Mouse (Mus musculus): ENCODE measurements around the gene Mdn1.

The Mdn1 gene

GRCm38 (mm10) chr4:32656918-32657662, at the start of gene Mdn1:
Gene Mdn1 (plus strand): TSS chr4:32657119.
- peak; percentile 96 for DNase-seq (ENCODE audit: low spot score)

GRCm38 (mm10) chr4:32615034-32615881, 41.7 kb upstream of the Mdn1 start, which contains the start of gene Casp8ap2:
Gene Casp8ap2 (plus strand): TSS chr4:32615451.
- peak; percentile 92 for DNase-seq (ENCODE audit: low spot score)

GRCm38 (mm10) chr4:32621637-32622036, 35.3 kb upstream of the Mdn1 start:
- DNase-seq (ENCODE audit: low spot score) = no peak

GRCm38 (mm10) chr4:32651669-32652068, 5.2 kb upstream of the Mdn1 start:
- no peak for DNase-seq (ENCODE audit: low spot score)

- DNase-seq (ENCODE audit: low spot score) = no peak
These were observed 594 bp upstream of the Mdn1 start for GRCm38 (mm10) chr4:32656146-32656904.

- no peak for DNase-seq (ENCODE audit: low spot score)
These were observed 8.9 kb downstream of the Mdn1 start for GRCm38 (mm10) chr4:32665843-32666242.

- no peak for DNase-seq (ENCODE audit: low spot score)
These were observed 11.4 kb downstream of the Mdn1 start for GRCm38 (mm10) chr4:32668291-32668690.

- DNase-seq (ENCODE audit: low spot score) = no peak
These were observed 12.9 kb downstream of the Mdn1 start for GRCm38 (mm10) chr4:32669825-32670224.

- DNase-seq (ENCODE audit: low spot score) = no peak
These were observed 17.1 kb downstream of the Mdn1 start for GRCm38 (mm10) chr4:32674025-32674424.

GRCm38 (mm10) chr4:32677471-32677870, 20.6 kb downstream of the Mdn1 start:
- DNase-seq (ENCODE audit: low spot score) = no peak

GRCm38 (mm10) chr4:32680843-32681242, 23.9 kb downstream of the Mdn1 start:
- DNase-seq (ENCODE audit: low spot score) = no peak

GRCm38 (mm10) chr4:32682471-32682870, 25.6 kb downstream of the Mdn1 start:
- no peak for DNase-seq (ENCODE audit: low spot score)

GRCm38 (mm10) chr4:32683061-32683582, 26.2 kb downstream of the Mdn1 start:
- no peak for DNase-seq (ENCODE audit: low spot score)

GRCm38 (mm10) chr4:32717733-32718132, 60.8 kb downstream of the Mdn1 start:
- DNase-seq (ENCODE audit: low spot score) = no peak

- no peak for DNase-seq (ENCODE audit: low spot score)
These were observed 88.5 kb downstream of the Mdn1 start for GRCm38 (mm10) chr4:32745394-32745793.

- DNase-seq (ENCODE audit: low spot score) = no peak
These were observed 91.5 kb downstream of the Mdn1 start for GRCm38 (mm10) chr4:32748396-32748795.

- no peak for DNase-seq (ENCODE audit: low spot score)
These were observed 93.8 kb downstream of the Mdn1 start for GRCm38 (mm10) chr4:32750711-32751110.

- no peak for DNase-seq (ENCODE audit: low spot score)
These were observed 100.5 kb downstream of the Mdn1 start for GRCm38 (mm10) chr4:32757430-32757829.

GRCm38 (mm10) chr4:32767471-32767870, 110.6 kb downstream of the Mdn1 start:
- DNase-seq (ENCODE audit: low spot score) = no peak

GRCm38 (mm10) chr4:32768046-32768445, 111.1 kb downstream of the Mdn1 start:
- no peak for DNase-seq (ENCODE audit: low spot score)

- DNase-seq (ENCODE audit: low spot score) = no peak
These were observed 113.4 kb downstream of the Mdn1 start for GRCm38 (mm10) chr4:32770284-32770810.

GRCm38 (mm10) chr4:32779996-32780395, 123.1 kb downstream of the Mdn1 start:
- DNase-seq (ENCODE audit: low spot score) = no peak
